Mouse (Mus musculus) forebrain, embryonic 14.5 days (tissue): ENCODE results near the gene Tas1r2. TPM values are rescaled to one million over a fixed set of nuclear protein-coding genes. Genes with fewer than 3 reads are reported as not detected.
A peak's percentile ranks its signal among the peaks of the same experiment; 100 is the strongest.

Experiments used
- ATAC-seq: fragments of 200-750 bp; cut with Nextera tagmentation; 2 replicates; pipeline ENCODE4 v1.8.0; 2017; ENCODE audit warnings: mild to moderate bottlenecking, moderate library complexity
- DNase-seq: peaks from one replicate; pipeline ENCODE4 v3.0.0-alpha.2; 2015; ENCODE audit warnings: low spot score
- H3K27ac ChIP-seq: fragments of 300-500 bp; sonication (generic); 2 replicates; pipeline ENCODE4 v1.5.1; 2014; ENCODE audit warnings: low read depth, mild to moderate bottlenecking, control low read depth, low read length, moderate library complexity
- H3K27me3 ChIP-seq: fragments of 300-500 bp; sonication (generic); replicated peaks from 2 replicates; pipeline ENCODE4 v1.6.1; 2014; ENCODE audit warnings: low read length, control low read depth, mixed read lengths; ENCODE audit not compliant: control insufficient read depth, insufficient read depth
- H3K36me3 ChIP-seq: fragments of 300-500 bp; sonication (generic); 2 replicates; pipeline ENCODE4 v1.6.1; 2014; ENCODE audit warnings: low read length, control low read depth; ENCODE audit not compliant: control insufficient read depth, insufficient read depth
- H3K4me1 ChIP-seq: fragments of 300-500 bp; sonication (generic); 2 replicates; pipeline ENCODE4 v1.6.1; 2014; ENCODE audit warnings: antibody characterized with exemption, low read length, control low read depth; ENCODE audit not compliant: control insufficient read depth, insufficient read depth
- H3K4me2 ChIP-seq: fragments of 300-500 bp; sonication (generic); 2 replicates; pipeline ENCODE4 v1.6.1; 2014; ENCODE audit warnings: mild to moderate bottlenecking, control low read depth, low read length
- H3K4me3 ChIP-seq: fragments of 300-500 bp; sonication (generic); 2 replicates; pipeline ENCODE4 v1.5.1; 2014; ENCODE audit warnings: low read depth, low read length, control low read depth
- H3K9ac ChIP-seq: fragments of 300-500 bp; sonication (generic); 2 replicates; pipeline ENCODE4 v1.6.1; 2014; ENCODE audit warnings: mild to moderate bottlenecking, low read length, control low read depth, moderate library complexity
- H3K9me3 ChIP-seq: fragments of 300-500 bp; sonication (generic); replicated peaks from 2 replicates; pipeline ENCODE4 v1.6.1; 2016; ENCODE audit warnings: low read length, control low read depth, mixed read lengths; ENCODE audit not compliant: control insufficient read depth
- WGBS: fragments of 180-500 bp; shearing (Covaris S2); extraction: QIAGEN DNeasy Blood & Tissue Kit; methylation state at CpG from one replicate; pipeline ENCODE4 v1.1.7; 2014; 5-methylcytosine and 5-hydroxymethylcytosine counted together
- polyA plus RNA-seq: library from polyadenylated mRNA; unstranded; fragments of >200 nt; fragmentation: Nextera tagmentation; extraction: Ambion mirVana; gene quantifications from 2 replicates; pipeline ENCODE4 v1.2.1, GENCODE M21; 2014

Gene Tas1r2
- polyA plus RNA-seq, 1 experiment from 2014 or later: not detected

GRCm38 (mm10) chr4:139617001-139617364 is 36.4 kb upstream of the Tas1r2 start:
- Histone ChIP-seq H3K9ac (peak overlapping the region; percentile 69; the same call in 1 of the 2 replicates), H3K27ac (0 out of 2 replicates have a peak overlapping the region, but pooled peaks have one; percentile 46), H3K9me3 (no peaks in the 10 kb centered on the region; the same call in 1 of the 2 replicates), H3K27me3 (no peaks in the 10 kb centered on the region), H3K4me2 (peak overlapping the region; percentile 72), H3K4me3 (peak overlapping the region; percentile 42), H3K4me1 (peaks cover 5% of the 10 kb centered on the region; the same call in 1 of the 2 replicates), H3K36me3 (0 out of 2 replicates have a peak, but pooled peaks cover 11% of the 10 kb centered on the region)
- ATAC-seq (0 out of 2 replicates have a peak, but pooled peaks have one; percentile 6), DNase-seq (no peak)
- 50% methylated on average over 3 of the region's 3 CpGs for WGBS

- H3K4me3 ChIP-seq: no peak overlapping the region
- no peak overlapping the region for H3K27ac ChIP-seq
- H3K4me1 ChIP-seq: peaks cover 15% of the 10 kb centered on the region; the same call in 1 of the 2 replicates
- H3K9ac ChIP-seq: no peak overlapping the region
- H3K36me3 ChIP-seq: 0 out of 2 replicates have a peak, but pooled peaks cover 2% of the 10 kb centered on the region
- 67% methylated on average over 6 of the region's 6 CpGs for WGBS
- DNase-seq (no peak), ATAC-seq (no peak)
- no peak overlapping the region for H3K4me2 ChIP-seq
- no peaks in the 10 kb centered on the region for H3K27me3 ChIP-seq
- H3K9me3 ChIP-seq: no peaks in the 10 kb centered on the region
Measured at GRCm38 (mm10) chr4:139619765-139620164, 33.6 kb upstream of the Tas1r2 start.

- Histone ChIP-seq H3K4me2 (peak within 1 kb of the TSS; percentile 80), H3K27ac (peak within 1 kb of the TSS; percentile 78), H3K36me3 (no peaks in the 10 kb centered on the region), H3K27me3 (no peaks in the 10 kb centered on the region), H3K9me3 (no peaks in the 10 kb centered on the region), H3K4me3 (peak within 1 kb of the TSS; percentile 68), H3K4me1 (peaks cover 10% of the 10 kb centered on the region; the same call in 1 of the 2 replicates), H3K9ac (peak within 1 kb of the TSS; percentile 82)
- ATAC-seq (peak; percentile 100), DNase-seq (peak; percentile 99)
- under 1% methylated on average over 35 of the region's 38 CpGs for WGBS
Measured at GRCm38 (mm10) chr4:139622373-139623282, 30.7 kb upstream of the Tas1r2 start, which contains the start of gene Aldh4a1. TSS of gene Aldh4a1 (plus strand) at chr4:139622866.

- 25% methylated on average over 21 of the region's 21 CpGs for WGBS
- 0 out of 2 replicates have a peak overlapping the region, but pooled peaks have one; percentile 78 for H3K27ac ChIP-seq
Measured at GRCm38 (mm10) chr4:139623434-139624115, 29.8 kb upstream of the Tas1r2 start.

GRCm38 (mm10) chr4:139624116-139624489 is 29.2 kb upstream of the Tas1r2 start:
- no peak for ATAC-seq
- Histone ChIP-seq H3K9me3 (no peaks in the 10 kb centered on the region), H3K36me3 (no peaks in the 10 kb centered on the region), H3K9ac (peak overlapping the region; percentile 82; the same call in 1 of the 2 replicates), H3K4me2 (peak overlapping the region; percentile 80), H3K27me3 (no peaks in the 10 kb centered on the region), H3K4me3 (peak overlapping the region; percentile 68; the same call in 1 of the 2 replicates), H3K4me1 (peaks cover 10% of the 10 kb centered on the region; the same call in 1 of the 2 replicates), H3K27ac (no peak overlapping the region)
- no peak for DNase-seq
- WGBS: 65% methylated on average over 5 of the region's 5 CpGs

More at GRCm38 (mm10) chr4:139623434-139624115, 29.8 kb upstream of the Tas1r2 start:
- Histone ChIP-seq H3K27me3 (no peaks in the 10 kb centered on the region), H3K4me2 (peak overlapping the region; percentile 80), H3K4me3 (peak overlapping the region; percentile 68), H3K9me3 (no peaks in the 10 kb centered on the region), H3K9ac (peak overlapping the region; percentile 82), H3K4me1 (peaks cover 10% of the 10 kb centered on the region; the same call in 1 of the 2 replicates), H3K36me3 (no peaks in the 10 kb centered on the region)
- DNase-seq (no peak), ATAC-seq (no peak)

- no peak overlapping the region for H3K27ac ChIP-seq
- H3K4me2 ChIP-seq: no peak overlapping the region
- no peaks in the 10 kb centered on the region for H3K27me3 ChIP-seq
- H3K36me3 ChIP-seq: no peaks in the 10 kb centered on the region
- H3K4me3 ChIP-seq: no peak overlapping the region
- H3K4me1 ChIP-seq: peaks cover 10% of the 10 kb centered on the region; the same call in 1 of the 2 replicates
- H3K9me3 ChIP-seq: no peaks in the 10 kb centered on the region
- H3K9ac ChIP-seq: no peak overlapping the region
- no peak for ATAC-seq
- 76% methylated on average over 10 of the region's 10 CpGs for WGBS
- no peak for DNase-seq
Measured at GRCm38 (mm10) chr4:139624706-139625105, 28.6 kb upstream of the Tas1r2 start.

- Histone ChIP-seq H3K27me3 (no peaks in the 10 kb centered on the region), H3K9ac (no peak overlapping the region), H3K9me3 (no peaks in the 10 kb centered on the region), H3K36me3 (no peaks in the 10 kb centered on the region), H3K4me1 (peaks cover 10% of the 10 kb centered on the region; the same call in 1 of the 2 replicates), H3K4me2 (no peak overlapping the region), H3K4me3 (no peak overlapping the region), H3K27ac (no peak overlapping the region)
- DNase-seq (no peak), ATAC-seq (no peak)
- WGBS: 91% methylated on average over 11 of the region's 11 CpGs
Measured at GRCm38 (mm10) chr4:139627361-139627760, 26.0 kb upstream of the Tas1r2 start.

GRCm38 (mm10) chr4:139630171-139630570 is 23.2 kb upstream of the Tas1r2 start:
- DNase-seq (no peak), ATAC-seq (no peak)
- Histone ChIP-seq H3K9me3 (no peaks in the 10 kb centered on the region), H3K27ac (no peak overlapping the region), H3K27me3 (no peaks in the 10 kb centered on the region), H3K4me1 (no peaks in the 10 kb centered on the region), H3K9ac (no peak overlapping the region), H3K4me2 (no peak overlapping the region), H3K36me3 (no peaks in the 10 kb centered on the region), H3K4me3 (no peak overlapping the region)
- 77% methylated on average over 10 of the region's 10 CpGs for WGBS
